Mouse (Mus musculus): ENCODE data around the gene Tent5b. TPM values are rescaled to one million over a fixed set of nuclear protein-coding genes. Genes with fewer than 3 reads are reported as not detected.

Gene Tent5b
- polyA plus RNA-seq (2015; fragmentation: Illumina TruSeq; extraction: RNeasy Lipid Tissue Mini Kit (QIAGEN cat#74804); ENCODE audit: low read depth, low replicate concordance): not detected

DNA sequence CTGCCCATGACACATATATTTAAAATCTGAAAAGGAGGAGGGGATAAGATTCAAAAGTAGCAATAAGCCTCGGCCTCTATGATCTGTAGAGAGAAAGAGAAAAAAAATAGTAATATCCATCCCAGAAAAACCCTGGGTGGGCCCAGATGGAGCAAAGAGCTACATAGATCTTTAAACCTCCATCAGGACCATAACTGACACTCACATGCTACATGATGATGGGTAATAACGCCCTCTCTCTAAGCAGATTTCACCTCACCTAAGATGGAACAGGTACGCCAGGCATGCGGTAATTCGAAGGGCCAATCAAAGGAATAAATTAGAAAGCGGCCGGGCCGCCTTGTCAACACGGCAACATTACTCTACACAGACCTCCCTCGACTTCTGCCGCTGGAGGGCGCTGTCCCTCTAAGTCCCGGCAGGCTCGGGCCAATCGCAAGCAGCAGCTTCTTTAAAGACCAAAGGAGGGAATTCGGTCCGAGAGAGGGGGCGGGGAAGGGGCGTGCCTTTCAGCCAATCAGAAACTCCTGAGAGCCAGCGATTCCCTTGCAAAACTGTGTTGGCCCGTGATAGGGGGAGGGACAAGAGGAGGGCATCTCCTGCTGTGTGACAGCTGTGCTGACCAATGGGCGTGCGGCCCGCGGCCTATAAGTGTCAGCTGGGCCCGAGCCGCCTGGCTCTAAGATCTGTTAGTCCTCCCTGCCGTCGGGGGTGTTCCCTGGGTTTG is at the start of gene Tent5b:
Gene Tent5b, plus strand, starts transcription at position 675 of the 727 bp plus-strand sequence.

GRCm38 (mm10) chr4:133498160-133498724 is 18.3 kb downstream of the Tent5b start, which contains the start of gene Trnp1:
Gene Trnp1, minus strand, starts transcription at chr4:133498550.

GRCm38 (mm10) chr4:133518601-133519368 is 38.9 kb downstream of the Tent5b start, which contains the start of gene Kdf1:
Gene Kdf1, plus strand, starts transcription at chr4:133518963.

Other genes starting within 250 kb of the Tent5b start
- gene Map3k6, start 239.3 kb upstream of the Tent5b start, polyA plus RNA-seq (2015; fragmentation: Illumina TruSeq; extraction: RNeasy Lipid Tissue Mini Kit (QIAGEN cat#74804); ENCODE audit: low read depth, low replicate concordance): 5.5 TPM
- gene Sytl1, start 217.0 kb upstream of the Tent5b start, polyA plus RNA-seq (2015; fragmentation: Illumina TruSeq; extraction: RNeasy Lipid Tissue Mini Kit (QIAGEN cat#74804); ENCODE audit: low read depth, low replicate concordance): 1.5 TPM
- 134 TPM for gene Tmem222, start 202.3 kb upstream of the Tent5b start, polyA plus RNA-seq (2015; fragmentation: Illumina TruSeq; extraction: RNeasy Lipid Tissue Mini Kit (QIAGEN cat#74804); ENCODE audit: low read depth, low replicate concordance)
- 36.3 TPM for gene Wdtc1, start 126.7 kb upstream of the Tent5b start, polyA plus RNA-seq (2015; fragmentation: Illumina TruSeq; extraction: RNeasy Lipid Tissue Mini Kit (QIAGEN cat#74804); ENCODE audit: low read depth, low replicate concordance)
- 30.9 TPM for gene Slc9a1, start 110.4 kb upstream of the Tent5b start, polyA plus RNA-seq (2015; fragmentation: Illumina TruSeq; extraction: RNeasy Lipid Tissue Mini Kit (QIAGEN cat#74804); ENCODE audit: low read depth, low replicate concordance)
- 286 TPM for gene Trnp1, start 18.4 kb downstream of the Tent5b start, polyA plus RNA-seq (2015; fragmentation: Illumina TruSeq; extraction: RNeasy Lipid Tissue Mini Kit (QIAGEN cat#74804); ENCODE audit: low read depth, low replicate concordance)
- gene Kdf1, start 38.8 kb downstream of the Tent5b start, polyA plus RNA-seq (2015; fragmentation: Illumina TruSeq; extraction: RNeasy Lipid Tissue Mini Kit (QIAGEN cat#74804); ENCODE audit: low read depth, low replicate concordance): 0.27 TPM
- gene Nudc, start 65.9 kb downstream of the Tent5b start, polyA plus RNA-seq (2015; fragmentation: Illumina TruSeq; extraction: RNeasy Lipid Tissue Mini Kit (QIAGEN cat#74804); ENCODE audit: low read depth, low replicate concordance): 177 TPM
- not detected for gene Nr0b2, start 73.2 kb downstream of the Tent5b start, polyA plus RNA-seq (2015; fragmentation: Illumina TruSeq; extraction: RNeasy Lipid Tissue Mini Kit (QIAGEN cat#74804); ENCODE audit: low read depth, low replicate concordance)
- gene Gpatch3, start 94.6 kb downstream of the Tent5b start, polyA plus RNA-seq (2015; fragmentation: Illumina TruSeq; extraction: RNeasy Lipid Tissue Mini Kit (QIAGEN cat#74804); ENCODE audit: low read depth, low replicate concordance): 7.6 TPM
- 11.5 TPM for gene Gpn2, start 104.2 kb downstream of the Tent5b start, polyA plus RNA-seq (2015; fragmentation: Illumina TruSeq; extraction: RNeasy Lipid Tissue Mini Kit (QIAGEN cat#74804); ENCODE audit: low read depth, low replicate concordance)
- 1.0 TPM for gene Sfn, start 122.0 kb downstream of the Tent5b start, polyA plus RNA-seq (2015; fragmentation: Illumina TruSeq; extraction: RNeasy Lipid Tissue Mini Kit (QIAGEN cat#74804); ENCODE audit: low read depth, low replicate concordance)
- 37.2 TPM for gene Zdhhc18, start 170.0 kb downstream of the Tent5b start, polyA plus RNA-seq (2015; fragmentation: Illumina TruSeq; extraction: RNeasy Lipid Tissue Mini Kit (QIAGEN cat#74804); ENCODE audit: low read depth, low replicate concordance)
- 6.7 TPM for gene Pigv, start 192.5 kb downstream of the Tent5b start, polyA plus RNA-seq (2015; fragmentation: Illumina TruSeq; extraction: RNeasy Lipid Tissue Mini Kit (QIAGEN cat#74804); ENCODE audit: low read depth, low replicate concordance)